Mouse (Mus musculus): ENCODE results near the gene Myo1h. TPM values are rescaled to one million over a fixed set of nuclear protein-coding genes. Genes with fewer than 3 reads are reported as not detected.

The Myo1h gene
- polyA plus RNA-seq, 1 experiment from 2014 or later: 0.65 TPM

GRCm38 (mm10) chr5:114285398-114285700, 3.6 kb upstream of the Myo1h start:
- Histone ChIP-seq H3K4me1 (ENCODE audit: control insufficient read depth, insufficient read depth, low read length) (peaks cover 6% of the 10 kb centered on the region; the same call in 1 of the 2 replicates), H3K9me3 (ENCODE audit: control insufficient read depth, low read length) (no peaks in the 10 kb centered on the region), H3K27me3 (ENCODE audit: control insufficient read depth, insufficient read depth, low read length) (no peaks in the 10 kb centered on the region), H3K4me2 (ENCODE audit: low read depth, severe bottlenecking) (no peak overlapping the region), H3K4me3 (ENCODE audit: low read depth, low read length) (no peak overlapping the region), H3K27ac (replicated peaks; ENCODE audit: low read depth, low read length) (no peak overlapping the region), H3K9ac (ENCODE audit: low read length) (no peak overlapping the region), H3K36me3 (ENCODE audit: control insufficient read depth, insufficient read depth, low read length) (no peaks in the 10 kb centered on the region)
- no peak for ATAC-seq (ENCODE audit: insufficient number of reproducible peaks, low FRiP score, low TSS enrichment, low read depth)
- DNase-seq (ENCODE audit: low spot score): no peak
- 50% methylated on average over 3 of the region's 3 CpGs for WGBS

GRCm38 (mm10) chr5:114286102-114286501, 2.9 kb upstream of the Myo1h start:
- peaks cover 6% of the 10 kb centered on the region; the same call in 1 of the 2 replicates for H3K4me1 ChIP-seq (ENCODE audit: control insufficient read depth, insufficient read depth, low read length)
- no peak for ATAC-seq (ENCODE audit: insufficient number of reproducible peaks, low FRiP score, low TSS enrichment, low read depth)
- H3K36me3 ChIP-seq (ENCODE audit: control insufficient read depth, insufficient read depth, low read length): no peaks in the 10 kb centered on the region
- H3K27ac ChIP-seq (replicated peaks; ENCODE audit: low read depth, low read length): no peak overlapping the region
- no peaks in the 10 kb centered on the region for H3K9me3 ChIP-seq (ENCODE audit: control insufficient read depth, low read length)
- no peak overlapping the region for H3K4me3 ChIP-seq (ENCODE audit: low read depth, low read length)
- no peak overlapping the region for H3K4me2 ChIP-seq (ENCODE audit: low read depth, severe bottlenecking)
- H3K27me3 ChIP-seq (ENCODE audit: control insufficient read depth, insufficient read depth, low read length): no peaks in the 10 kb centered on the region
- 75% methylated on average over 4 of the region's 4 CpGs for WGBS
- no peak overlapping the region for H3K9ac ChIP-seq (ENCODE audit: low read length)
- no peak for DNase-seq (ENCODE audit: low spot score)

- ATAC-seq (ENCODE audit: insufficient number of reproducible peaks, low FRiP score, low TSS enrichment, low read depth) (no peak), DNase-seq (ENCODE audit: low spot score) (no peak)
- Histone ChIP-seq H3K36me3 (ENCODE audit: control insufficient read depth, insufficient read depth, low read length) (no peaks in the 10 kb centered on the region), H3K9me3 (ENCODE audit: control insufficient read depth, low read length) (no peaks in the 10 kb centered on the region), H3K4me3 (ENCODE audit: low read depth, low read length) (no peak overlapping the region), H3K27ac (replicated peaks; ENCODE audit: low read depth, low read length) (no peak overlapping the region), H3K4me1 (ENCODE audit: control insufficient read depth, insufficient read depth, low read length) (peaks cover 6% of the 10 kb centered on the region; the same call in 1 of the 2 replicates), H3K27me3 (ENCODE audit: control insufficient read depth, insufficient read depth, low read length) (no peaks in the 10 kb centered on the region), H3K4me2 (ENCODE audit: low read depth, severe bottlenecking) (no peak overlapping the region), H3K9ac (ENCODE audit: low read length) (no peak overlapping the region)
- 85% methylated on average over 16 of the region's 16 CpGs for WGBS
These were observed 1.9 kb upstream of the Myo1h start for GRCm38 (mm10) chr5:114286872-114287571.

- H3K4me2 ChIP-seq (ENCODE audit: low read depth, severe bottlenecking): no peak overlapping the region
- no peak overlapping the region for H3K27ac ChIP-seq (replicated peaks; ENCODE audit: low read depth, low read length)
- H3K36me3 ChIP-seq (ENCODE audit: control insufficient read depth, insufficient read depth, low read length): no peaks in the 10 kb centered on the region
- 83% methylated on average over 5 of the region's 5 CpGs for WGBS
- H3K4me1 ChIP-seq (ENCODE audit: control insufficient read depth, insufficient read depth, low read length): peaks cover 6% of the 10 kb centered on the region; the same call in 1 of the 2 replicates
- H3K9ac ChIP-seq (ENCODE audit: low read length): no peak overlapping the region
- H3K9me3 ChIP-seq (ENCODE audit: control insufficient read depth, low read length): no peaks in the 10 kb centered on the region
- ATAC-seq (ENCODE audit: insufficient number of reproducible peaks, low FRiP score, low TSS enrichment, low read depth): no peak
- no peak overlapping the region for H3K4me3 ChIP-seq (ENCODE audit: low read depth, low read length)
- DNase-seq (ENCODE audit: low spot score): no peak
- H3K27me3 ChIP-seq (ENCODE audit: control insufficient read depth, insufficient read depth, low read length): no peaks in the 10 kb centered on the region
These were observed 570 bp upstream of the Myo1h start for GRCm38 (mm10) chr5:114288396-114288795.

- Histone ChIP-seq H3K36me3 (ENCODE audit: control insufficient read depth, insufficient read depth, low read length) (no peaks in the 10 kb centered on the region), H3K4me2 (ENCODE audit: low read depth, severe bottlenecking) (no peak overlapping the region), H3K4me3 (ENCODE audit: low read depth, low read length) (no peak overlapping the region), H3K27ac (replicated peaks; ENCODE audit: low read depth, low read length) (no peak overlapping the region), H3K4me1 (ENCODE audit: control insufficient read depth, insufficient read depth, low read length) (0 out of 2 replicates have a peak, but pooled peaks cover 2% of the 10 kb centered on the region), H3K9ac (ENCODE audit: low read length) (no peak overlapping the region), H3K27me3 (ENCODE audit: control insufficient read depth, insufficient read depth, low read length) (no peaks in the 10 kb centered on the region), H3K9me3 (ENCODE audit: control insufficient read depth, low read length) (no peaks in the 10 kb centered on the region)
- ATAC-seq (ENCODE audit: insufficient number of reproducible peaks, low FRiP score, low TSS enrichment, low read depth) (no peak), DNase-seq (ENCODE audit: low spot score) (no peak)
- 79% methylated on average over 3 of the region's 3 CpGs for WGBS
These were observed 1.0 kb downstream of the Myo1h start for GRCm38 (mm10) chr5:114290004-114290403.

- Histone ChIP-seq H3K4me3 (ENCODE audit: low read depth, low read length) (no peak overlapping the region), H3K27ac (replicated peaks; ENCODE audit: low read depth, low read length) (no peak overlapping the region), H3K4me1 (ENCODE audit: control insufficient read depth, insufficient read depth, low read length) (peaks cover 12% of the 10 kb centered on the region; the same call in 1 of the 2 replicates), H3K27me3 (ENCODE audit: control insufficient read depth, insufficient read depth, low read length) (no peaks in the 10 kb centered on the region), H3K9me3 (ENCODE audit: control insufficient read depth, low read length) (no peaks in the 10 kb centered on the region), H3K4me2 (ENCODE audit: low read depth, severe bottlenecking) (no peak overlapping the region), H3K9ac (ENCODE audit: low read length) (no peak overlapping the region), H3K36me3 (ENCODE audit: control insufficient read depth, insufficient read depth, low read length) (no peaks in the 10 kb centered on the region)
- peak; percentile 39 for DNase-seq (ENCODE audit: low spot score)
- WGBS: 13% methylated on average over 22 of the region's 22 CpGs
- no peak for ATAC-seq (ENCODE audit: insufficient number of reproducible peaks, low FRiP score, low TSS enrichment, low read depth)
These were observed 8.0 kb downstream of the Myo1h start for GRCm38 (mm10) chr5:114296693-114297631.

GRCm38 (mm10) chr5:114298212-114298894, 9.4 kb downstream of the Myo1h start:
- peak; percentile 51 for DNase-seq (ENCODE audit: low spot score)
- Histone ChIP-seq H3K4me2 (ENCODE audit: low read depth, severe bottlenecking) (no peak overlapping the region), H3K9ac (ENCODE audit: low read length) (no peak overlapping the region), H3K27me3 (ENCODE audit: control insufficient read depth, insufficient read depth, low read length) (no peaks in the 10 kb centered on the region), H3K4me1 (ENCODE audit: control insufficient read depth, insufficient read depth, low read length) (peaks cover 12% of the 10 kb centered on the region; the same call in 1 of the 2 replicates), H3K9me3 (ENCODE audit: control insufficient read depth, low read length) (no peaks in the 10 kb centered on the region), H3K36me3 (ENCODE audit: control insufficient read depth, insufficient read depth, low read length) (no peaks in the 10 kb centered on the region), H3K27ac (replicated peaks; ENCODE audit: low read depth, low read length) (no peak overlapping the region), H3K4me3 (ENCODE audit: low read depth, low read length) (no peak overlapping the region)
- no peak for ATAC-seq (ENCODE audit: insufficient number of reproducible peaks, low FRiP score, low TSS enrichment, low read depth)
- WGBS: 61% methylated on average over 18 of the region's 18 CpGs

- ATAC-seq (ENCODE audit: insufficient number of reproducible peaks, low FRiP score, low TSS enrichment, low read depth) (no peak), DNase-seq (ENCODE audit: low spot score) (no peak)
- Histone ChIP-seq H3K4me1 (ENCODE audit: control insufficient read depth, insufficient read depth, low read length) (peaks cover 12% of the 10 kb centered on the region; the same call in 1 of the 2 replicates), H3K9ac (ENCODE audit: low read length) (no peak overlapping the region), H3K4me2 (ENCODE audit: low read depth, severe bottlenecking) (no peak overlapping the region), H3K27me3 (ENCODE audit: control insufficient read depth, insufficient read depth, low read length) (no peaks in the 10 kb centered on the region), H3K4me3 (ENCODE audit: low read depth, low read length) (no peak overlapping the region), H3K27ac (replicated peaks; ENCODE audit: low read depth, low read length) (no peak overlapping the region), H3K9me3 (ENCODE audit: control insufficient read depth, low read length) (no peaks in the 10 kb centered on the region), H3K36me3 (ENCODE audit: control insufficient read depth, insufficient read depth, low read length) (no peaks in the 10 kb centered on the region)
- 75% methylated on average over 22 of the region's 22 CpGs for WGBS
These were observed 10.3 kb downstream of the Myo1h start for GRCm38 (mm10) chr5:114299156-114299855.

All from limb, embryonic 11.5 days (tissue).